Mouse (Mus musculus) thymus, postnatal 25 days (tissue): ENCODE data around the gene Rab8b.
A peak's percentile ranks its signal among the peaks of the same experiment; 100 is the strongest.
"Not testable (repeated sequence)": the region's sequence is repeated elsewhere in the genome, so short reads cannot be mapped to it uniquely, and the experiment has no call there.

Experiments
- DNase-seq: peaks from one replicate; pipeline ENCODE4 v3.0.0; 2022

Gene Rab8b

GRCm38 (mm10) chr9:66834318-66835096, 85.0 kb downstream of the Rab8b start, which contains the start of gene Aph1c:
TSS of gene Aph1c (minus strand) at chr9:66834726.
- peak; percentile 99 for DNase-seq

DNA sequence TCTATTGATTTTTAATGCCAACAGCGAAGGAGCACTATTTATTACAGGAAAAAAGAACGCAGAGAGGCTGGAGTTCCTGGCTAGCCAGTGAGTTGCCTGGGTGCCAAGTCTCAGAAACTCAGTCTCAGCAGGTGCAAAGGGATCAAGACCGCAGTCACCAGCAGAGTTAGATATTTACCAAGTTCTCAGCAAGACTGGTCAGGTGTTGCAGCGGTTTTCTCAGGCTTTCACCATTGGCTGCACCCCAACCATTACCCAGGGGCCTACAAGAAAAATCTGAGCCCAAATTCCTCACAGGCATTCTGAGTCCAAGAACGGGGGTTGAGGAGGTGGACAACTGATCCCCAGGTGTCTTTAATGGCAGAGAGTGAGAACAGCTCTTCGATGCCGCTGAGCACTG, 85.6 kb downstream of the Rab8b start:
- DNase-seq = no peak

DNA sequence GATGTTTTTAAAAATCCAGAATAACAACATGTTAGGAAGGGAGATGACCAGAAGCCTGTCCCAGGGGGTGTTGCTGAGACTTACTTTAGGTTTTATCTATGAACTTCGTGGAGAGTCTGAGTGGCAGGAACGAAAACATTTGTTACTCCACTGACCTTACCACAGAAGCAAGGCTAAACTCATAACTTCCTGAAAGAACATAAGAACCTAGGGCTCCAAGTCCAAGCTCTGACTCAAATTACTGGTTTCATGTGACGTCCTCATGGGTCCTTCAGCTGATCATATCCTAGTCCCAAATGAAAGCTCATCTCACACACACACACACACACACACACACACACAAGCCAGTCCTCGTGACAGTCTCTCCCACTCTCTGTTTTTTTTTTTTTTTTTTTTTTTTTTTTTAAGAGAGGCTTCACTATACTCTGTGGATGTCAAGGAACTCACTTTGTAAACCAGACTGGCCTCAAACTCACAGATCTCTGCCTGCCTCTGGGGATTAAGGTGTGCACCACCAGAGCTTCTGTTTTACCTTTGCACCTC, 87.0 kb downstream of the Rab8b start:
- DNase-seq = no peak

GRCm38 (mm10) chr9:66825990-66826389, 93.5 kb downstream of the Rab8b start:
- no peak for DNase-seq

DNA sequence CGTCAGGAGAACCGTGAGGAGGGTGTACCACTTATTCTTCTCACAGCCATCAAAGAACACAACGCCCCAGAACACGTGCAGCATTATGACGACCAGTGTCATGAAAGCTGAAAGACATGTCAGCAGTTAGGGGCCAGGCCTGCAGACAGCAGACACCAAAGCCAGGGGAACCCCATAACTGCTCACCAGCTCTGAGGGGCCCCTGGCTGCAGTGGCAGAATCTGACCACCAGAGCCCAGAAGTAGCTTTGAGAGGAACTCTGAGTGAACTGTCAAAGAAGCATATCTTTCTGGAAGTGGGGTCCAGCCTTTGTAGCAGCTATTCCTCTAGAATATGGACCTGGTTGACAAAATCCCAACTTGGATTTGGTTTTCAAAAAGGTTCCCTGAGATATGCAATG, 97.2 kb downstream of the Rab8b start:
- DNase-seq = peak; percentile 17

DNA sequence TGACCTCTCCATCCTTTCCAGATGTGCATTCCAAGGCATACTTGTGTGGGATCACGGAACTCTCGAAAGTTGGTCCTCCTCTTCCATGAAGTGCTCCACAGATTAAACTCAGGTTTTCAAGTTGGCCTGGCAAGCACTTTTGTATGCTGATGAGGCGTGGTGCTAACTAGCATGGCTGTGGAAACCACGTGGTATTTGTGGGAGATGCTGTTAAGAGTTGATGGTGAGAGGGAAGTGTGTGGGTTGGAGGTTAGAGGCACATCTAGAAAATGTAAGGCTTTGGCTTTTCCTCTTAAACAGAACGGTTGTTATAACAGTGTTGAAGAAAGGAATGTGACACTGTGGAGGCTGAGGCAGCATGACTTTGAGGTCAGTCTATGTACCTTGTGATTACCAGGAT, 98.5 kb downstream of the Rab8b start:
- no peak for DNase-seq

DNA sequence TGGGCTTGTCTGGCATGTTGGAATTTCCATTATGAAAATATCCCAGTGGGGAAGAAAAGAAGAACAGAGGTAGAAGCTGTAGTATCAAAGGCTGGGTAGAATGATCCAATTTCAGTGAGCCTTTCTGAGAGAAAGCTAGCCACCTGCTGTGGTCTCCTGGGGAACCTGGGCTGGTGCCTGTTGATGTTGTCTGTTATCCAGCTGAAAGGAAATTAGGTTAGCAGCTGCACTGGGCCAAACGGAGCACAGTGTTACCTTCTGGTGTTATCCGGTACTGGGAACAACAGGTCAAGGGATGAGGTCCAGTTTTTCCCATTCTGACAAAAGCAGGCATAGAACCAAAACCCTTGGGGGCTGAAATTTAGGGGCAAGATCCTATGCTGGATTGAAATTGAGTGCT, 106.1 kb downstream of the Rab8b start:
- no peak for DNase-seq

- DNase-seq = not testable (repeated sequence)
Measured at GRCm38 (mm10) chr9:66805951-66806350, 113.5 kb downstream of the Rab8b start.

DNA sequence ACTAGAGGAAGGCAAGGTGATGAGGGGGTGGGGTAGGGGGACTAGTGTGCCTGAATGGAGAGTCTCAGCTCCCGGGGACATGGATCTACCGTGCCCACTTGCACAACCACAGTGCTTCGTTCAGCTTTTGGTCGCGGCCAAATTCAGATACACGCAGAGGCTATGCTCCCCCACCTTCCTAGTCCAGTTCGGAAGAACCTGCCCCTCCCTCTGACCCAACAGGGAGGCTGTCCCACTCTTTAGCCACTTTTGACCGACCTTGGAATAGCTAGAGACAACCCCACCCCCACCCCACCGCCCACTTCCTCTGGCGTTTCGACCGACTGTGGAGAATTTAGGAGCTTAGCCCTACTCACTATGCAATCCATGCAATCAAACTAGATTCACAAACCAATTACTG, 117.5 kb downstream of the Rab8b start:
- no peak for DNase-seq

- DNase-seq = no peak
Measured at GRCm38 (mm10) chr9:66796739-66797138, 122.7 kb downstream of the Rab8b start, which contains the start of gene Gm10647. TSS of gene Gm10647 (plus strand) at chr9:66797039.

DNA sequence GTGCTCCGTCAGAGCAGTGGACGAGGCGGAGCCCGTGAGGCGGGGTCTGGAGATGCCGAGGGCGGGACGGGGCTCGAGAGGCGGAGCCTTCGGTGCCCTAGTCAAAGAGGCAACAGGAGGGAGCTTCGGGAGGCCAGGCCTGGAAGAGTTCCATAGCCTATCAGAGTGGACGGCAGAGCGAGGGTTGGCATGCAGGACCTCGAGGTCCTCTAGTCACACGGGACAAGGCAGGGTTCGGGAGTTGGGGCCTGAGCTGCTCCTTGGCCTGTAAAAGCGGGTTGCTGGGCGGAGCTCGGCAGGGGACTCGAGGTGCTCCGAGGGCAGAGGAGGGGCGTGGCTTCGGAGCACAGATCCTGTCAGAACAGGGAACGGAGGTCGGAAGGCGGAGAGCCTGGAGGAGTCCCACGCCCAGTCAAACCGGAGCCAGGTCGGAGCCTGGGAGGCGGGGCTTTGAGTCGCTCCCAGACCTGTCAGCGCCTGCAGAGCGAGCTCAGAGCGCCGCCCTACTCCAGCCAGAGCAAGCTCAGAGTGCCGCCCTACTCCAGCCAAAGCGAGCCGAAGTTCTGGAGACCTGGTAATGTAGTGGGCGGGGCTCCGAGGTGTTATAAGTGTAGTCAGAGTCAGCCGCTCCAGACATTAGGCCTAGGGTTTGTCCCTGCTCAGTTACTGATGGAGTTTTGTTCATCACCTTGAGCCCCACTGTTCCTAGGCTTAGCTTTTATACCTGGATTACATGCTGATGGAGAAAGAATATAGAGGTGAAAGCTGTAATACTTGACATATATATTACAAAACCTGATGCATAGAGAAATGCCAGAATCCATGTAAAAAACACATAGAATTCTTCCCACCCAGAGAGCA, 123.8 kb downstream of the Rab8b start, which contains the start of gene Aph1b:
Aph1b (minus strand) TSS at position 27 of the 861 bp plus-strand sequence.
- DNase-seq = peak; percentile 90

DNA sequence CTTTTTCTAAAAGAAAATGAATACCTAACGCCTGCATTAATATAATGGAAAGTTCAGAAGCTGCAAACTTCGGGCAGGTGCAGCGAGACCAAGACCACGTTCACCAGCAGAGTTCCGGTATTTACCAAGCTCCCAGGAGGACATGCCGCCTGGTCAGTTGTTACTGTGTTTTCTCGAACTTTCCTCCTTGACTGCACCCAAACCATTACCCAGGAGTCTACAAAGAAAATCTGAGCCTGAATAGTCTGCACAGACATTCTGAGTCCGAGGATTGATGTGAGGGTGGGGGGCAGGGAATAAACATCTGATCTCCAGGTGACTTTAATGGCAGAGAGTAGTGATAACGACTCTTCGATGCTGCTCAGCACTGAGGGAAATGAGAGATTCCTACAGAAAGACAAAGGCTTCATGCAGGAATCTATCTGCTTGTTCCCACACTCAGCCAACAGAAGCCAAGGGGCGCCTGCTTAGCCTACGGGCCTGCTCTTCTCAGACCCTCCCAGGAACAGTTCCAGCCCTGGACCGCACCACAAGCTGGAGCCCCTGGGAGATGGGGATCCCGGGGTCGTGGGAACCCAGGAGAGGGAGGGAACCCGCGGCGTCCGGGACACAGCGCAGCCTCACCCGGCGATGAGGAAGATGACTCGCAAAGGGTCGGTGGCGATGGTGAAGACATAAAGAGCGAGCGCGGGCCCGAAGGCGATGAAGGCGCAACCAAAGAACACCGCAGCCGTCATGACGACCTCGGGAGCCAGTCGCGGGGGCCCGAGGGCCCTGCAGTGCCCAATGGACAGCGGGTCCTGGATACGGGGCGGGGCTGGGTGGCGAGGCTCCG, 124.6 kb downstream of the Rab8b start:
- DNase-seq = no peak
